Mouse (Mus musculus) embryonic facial prominence, embryonic 14.5 days (tissue): Measurements from ENCODE around the gene Zfp646. TPM values are rescaled to one million over a fixed set of nuclear protein-coding genes. Genes with fewer than 3 reads are reported as not detected.

Experiments used
- ATAC-seq: fragments of 200-750 bp; cut with Nextera tagmentation; 2 replicates; pipeline ENCODE4 v1.8.0; 2017; ENCODE audit warnings: low read depth, moderate number of reproducible peaks, moderate TSS enrichment
- DNase-seq: peaks from one replicate; pipeline ENCODE4 v3.0.0-alpha.2; 2015; ENCODE audit warnings: low spot score
- H3K27ac ChIP-seq: fragments of 300-500 bp; sonication (generic); replicated peaks from 2 replicates; pipeline ENCODE4 v1.5.1; 2014; ENCODE audit warnings: low read depth, mild to moderate bottlenecking, low read length, moderate library complexity
- H3K27me3 ChIP-seq: fragments of 300-500 bp; sonication (generic); replicated peaks from 2 replicates; pipeline ENCODE4 v1.6.1; 2014; ENCODE audit warnings: low read length; ENCODE audit not compliant: control insufficient read depth, insufficient read depth
- H3K36me3 ChIP-seq: fragments of 300-500 bp; sonication (generic); 2 replicates; pipeline ENCODE4 v1.6.1; 2014; ENCODE audit warnings: low read length, mixed read lengths; ENCODE audit not compliant: control insufficient read depth, insufficient read depth
- H3K4me1 ChIP-seq: fragments of 300-500 bp; sonication (generic); 2 replicates; pipeline ENCODE4 v1.6.1; 2014; ENCODE audit warnings: antibody characterized with exemption, low read length; ENCODE audit not compliant: control insufficient read depth, insufficient read depth
- H3K4me2 ChIP-seq: fragments of 300-500 bp; sonication (generic); 2 replicates; pipeline ENCODE4 v1.6.1; 2014; ENCODE audit warnings: low read depth, mild to moderate bottlenecking, low read length, moderate library complexity, mixed read lengths
- H3K4me3 ChIP-seq: fragments of 300-500 bp; sonication (generic); 2 replicates; pipeline ENCODE4 v1.5.1; 2014; ENCODE audit warnings: low read depth, mild to moderate bottlenecking, low read length
- H3K9ac ChIP-seq: fragments of 300-500 bp; sonication (generic); 2 replicates; pipeline ENCODE4 v1.6.1; 2014; ENCODE audit warnings: low read depth, mild to moderate bottlenecking, low read length, moderate library complexity, mixed read lengths
- H3K9me3 ChIP-seq: fragments of 300-500 bp; sonication (generic); 2 replicates; pipeline ENCODE4 v1.6.1; 2016; ENCODE audit warnings: low read length; ENCODE audit not compliant: control insufficient read depth
- WGBS: fragments of 180-500 bp; shearing (Covaris S2); extraction: QIAGEN DNeasy Blood & Tissue Kit; methylation state at CpG from one replicate; pipeline ENCODE4 v1.1.7; 2014; 5-methylcytosine and 5-hydroxymethylcytosine counted together
- polyA plus RNA-seq: library from polyadenylated mRNA; unstranded; fragments of >200 nt; fragmentation: Nextera tagmentation; extraction: Ambion mirVana; gene quantifications from 2 replicates; pipeline ENCODE4 v1.2.1, GENCODE M21; 2014

Zfp646 gene
- polyA plus RNA-seq, 1 experiment from 2014 or later, result 13.3 TPM

GRCm38 (mm10) chr7:127927726-127928125, 51.7 kb downstream of the Zfp646 start:
- no peak overlapping the region for H3K27ac ChIP-seq

GRCm38 (mm10) chr7:127928596-127928995, 52.6 kb downstream of the Zfp646 start:
- DNase-seq, result no peak
- H3K27me3 ChIP-seq, result peaks cover 18% of the 10 kb centered on the region; the same call in 1 of the 2 replicates
- H3K4me2 ChIP-seq, result peak overlapping the region; percentile 48
- H3K9me3 ChIP-seq, result no peaks in the 10 kb centered on the region
- 64% methylated on average over 5 of the region's 5 CpGs for WGBS
- H3K4me1 ChIP-seq, result peaks cover 4% of the 10 kb centered on the region
- ATAC-seq, result 0 out of 2 replicates have a peak, but pooled peaks have one; percentile 0
- H3K27ac ChIP-seq, result no peak overlapping the region
- peaks cover 28% of the 10 kb centered on the region for H3K36me3 ChIP-seq
- peak overlapping the region; percentile 36 for H3K4me3 ChIP-seq
- H3K9ac ChIP-seq, result peak overlapping the region; percentile 60; the same call in 1 of the 2 replicates

More at GRCm38 (mm10) chr7:127927726-127928125, 51.7 kb downstream of the Zfp646 start:
- 92% methylated on average over 8 of the region's 11 CpGs for WGBS
- ATAC-seq (no peak), DNase-seq (no peak)
- Histone ChIP-seq H3K9ac (no peak overlapping the region), H3K4me2 (no peak overlapping the region), H3K9me3 (no peaks in the 10 kb centered on the region), H3K27me3 (peaks cover 18% of the 10 kb centered on the region; the same call in 1 of the 2 replicates), H3K4me3 (no peak overlapping the region), H3K36me3 (peaks cover 36% of the 10 kb centered on the region), H3K4me1 (peaks cover 4% of the 10 kb centered on the region)

GRCm38 (mm10) chr7:127929923-127930322, 53.9 kb downstream of the Zfp646 start, which contains the start of gene Prss8:
Prss8 (minus strand) TSS chr7:127930104.
- 13% methylated on average over 6 of the region's 6 CpGs for WGBS
- Histone ChIP-seq H3K36me3 (peaks cover 15% of the 10 kb centered on the region), H3K4me2 (peak within 1 kb of the TSS; percentile 48), H3K27me3 (peaks cover 18% of the 10 kb centered on the region; the same call in 1 of the 2 replicates), H3K9ac (peak within 1 kb of the TSS; percentile 60), H3K4me1 (peaks cover 6% of the 10 kb centered on the region), H3K27ac (no peak within 1 kb of the TSS), H3K4me3 (peak within 1 kb of the TSS; percentile 36), H3K9me3 (no peaks in the 10 kb centered on the region)
- DNase-seq, result peak; percentile 61
- ATAC-seq, result no peak

- Histone ChIP-seq H3K27me3 (peaks cover 18% of the 10 kb centered on the region; the same call in 1 of the 2 replicates), H3K36me3 (peaks cover 8% of the 10 kb centered on the region; the same call in 1 of the 2 replicates), H3K4me1 (peaks cover 7% of the 10 kb centered on the region), H3K9ac (no peak overlapping the region), H3K27ac (no peak overlapping the region), H3K4me2 (no peak overlapping the region), H3K4me3 (no peak overlapping the region), H3K9me3 (no peaks in the 10 kb centered on the region)
- DNase-seq (no peak), ATAC-seq (no peak)
- WGBS, result 67% methylated on average over 5 of the region's 5 CpGs
Observed at GRCm38 (mm10) chr7:127930636-127931035, 54.6 kb downstream of the Zfp646 start.

- Histone ChIP-seq H3K4me1 (peaks cover 13% of the 10 kb centered on the region), H3K4me2 (no peak overlapping the region), H3K27me3 (peaks cover 18% of the 10 kb centered on the region; the same call in 1 of the 2 replicates), H3K36me3 (peaks cover 3% of the 10 kb centered on the region; the same call in 1 of the 2 replicates), H3K4me3 (no peak overlapping the region), H3K27ac (peak overlapping the region; percentile 36; the same call in 1 of the 2 replicates), H3K9me3 (no peaks in the 10 kb centered on the region), H3K9ac (no peak overlapping the region)
- ATAC-seq, result peak; percentile 8; the same call in 1 of the 2 replicates
- 27% methylated on average over 13 of the region's 13 CpGs for WGBS
- peak; percentile 57 for DNase-seq
Observed at GRCm38 (mm10) chr7:127931351-127932135, 55.5 kb downstream of the Zfp646 start.

- Histone ChIP-seq H3K4me3 (no peak overlapping the region), H3K27me3 (peaks cover 18% of the 10 kb centered on the region; the same call in 1 of the 2 replicates), H3K4me1 (peaks cover 13% of the 10 kb centered on the region), H3K9ac (no peak overlapping the region), H3K4me2 (no peak overlapping the region), H3K36me3 (no peaks in the 10 kb centered on the region), H3K27ac (no peak overlapping the region), H3K9me3 (no peaks in the 10 kb centered on the region)
- ATAC-seq, result peak; percentile 24; the same call in 1 of the 2 replicates
- WGBS, result 16% methylated on average over 13 of the region's 13 CpGs
- DNase-seq, result peak; percentile 72
Observed at GRCm38 (mm10) chr7:127932273-127933031, 56.4 kb downstream of the Zfp646 start.

GRCm38 (mm10) chr7:127934075-127934474, 58.1 kb downstream of the Zfp646 start:
- Histone ChIP-seq H3K4me2 (no peak overlapping the region), H3K27ac (no peak overlapping the region), H3K4me1 (peaks cover 13% of the 10 kb centered on the region), H3K9ac (0 out of 2 replicates have a peak overlapping the region, but pooled peaks have one; percentile 58), H3K4me3 (no peak overlapping the region), H3K9me3 (no peaks in the 10 kb centered on the region), H3K27me3 (peaks cover 9% of the 10 kb centered on the region; the same call in 1 of the 2 replicates), H3K36me3 (no peaks in the 10 kb centered on the region)
- WGBS, result 72% methylated on average over 5 of the region's 5 CpGs
- DNase-seq, result no peak
- ATAC-seq, result no peak

GRCm38 (mm10) chr7:127935028-127935722, 59.2 kb downstream of the Zfp646 start:
- H3K4me2 ChIP-seq, result peak overlapping the region; percentile 81
- H3K9ac ChIP-seq, result peak overlapping the region; percentile 68
- 8% methylated on average over 24 of the region's 32 CpGs for WGBS
- H3K27ac ChIP-seq, result peak overlapping the region; percentile 78
- H3K27me3 ChIP-seq, result 0 out of 2 replicates have a peak, but pooled peaks cover 2% of the 10 kb centered on the region
- ATAC-seq (peak; percentile 95), DNase-seq (peak; percentile 98)
- H3K9me3 ChIP-seq, result no peaks in the 10 kb centered on the region
- H3K4me1 ChIP-seq, result peaks cover 13% of the 10 kb centered on the region
- no peaks in the 10 kb centered on the region for H3K36me3 ChIP-seq
- peak overlapping the region; percentile 77 for H3K4me3 ChIP-seq
